17 mouse cellular contexts compared by ENCODE assay signal in the genomic region with DNA sequence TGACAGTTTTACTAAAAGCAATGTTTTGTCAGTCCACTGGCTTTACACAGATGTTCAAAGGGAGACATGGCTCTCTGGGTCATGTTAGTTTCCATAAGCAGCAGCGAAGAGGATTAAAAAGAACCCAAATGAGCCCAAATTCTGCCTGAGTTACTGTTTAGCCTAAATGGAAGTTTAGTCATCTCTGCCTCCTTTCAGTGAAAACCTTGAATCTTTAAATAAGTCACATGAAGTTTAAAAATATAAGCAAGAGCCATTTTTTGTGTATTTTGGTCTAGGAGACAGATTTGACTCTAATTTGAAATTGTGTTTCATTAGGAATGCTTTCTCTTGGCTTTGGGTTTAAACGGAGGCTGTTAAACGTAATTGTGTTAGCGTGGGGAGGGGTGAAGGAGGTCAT.
"Had no signal": no experiment of that assay in that cellular context is flagged by ENCODE, and none has a peak within 500 bp of the region (broad histone marks: within the 10 kb centered on the region; RNA-seq: fewer than 3 reads in every experiment).

No protein-coding gene starts in this region.

- DNase-seq: retina, postnatal 1 day; right cerebral cortex, adult 18-20 months; right cerebral cortex, postnatal 14 days; right cerebral cortex, postnatal 25 days; right cerebral cortex, postnatal 4 days; spleen, adult 18-20 months; thymus, adult 18-20 months; thymus, adult 2 months; thymus, postnatal 14 days; thymus, postnatal 25 days; thymus, postnatal 36 days; thymus, postnatal 4 days had no signal

- H3K27ac ChIP-seq: neural tube, embryonic 12.5 days; neural tube, embryonic 13.5 days; neural tube, embryonic 15.5 days; stomach, embryonic 15.5 days; stomach, postnatal 0 days had no signal

- H3K4me3 ChIP-seq: neural tube, embryonic 12.5 days; neural tube, embryonic 13.5 days; neural tube, embryonic 15.5 days; stomach, embryonic 15.5 days had no signal
